Mouse (Mus musculus) heart, adult 2 months (tissue): ENCODE measurements around the gene Sema3b. TPM values are rescaled to one million over a fixed set of nuclear protein-coding genes. Genes with fewer than 3 reads are reported as not detected.

Source experiments
- DNase-seq, 2 experiments: peaks; one replicate each; pipeline ENCODE4 v3.0.0; 2021
- H3K27ac ChIP-seq: fragments of 200-600 bp; 2 replicates; pipeline ENCODE4 v1.8.1; 2022
- H3K27me3 ChIP-seq: fragments of 200-500 bp; 2 replicates; pipeline ENCODE4 v1.6.1; 2012; ENCODE audit warnings: mild to moderate bottlenecking, low read length, inconsistent platforms, mixed read lengths; ENCODE audit not compliant: control insufficient read depth, insufficient read depth
- H3K36me3 ChIP-seq: fragments of 200-500 bp; 2 replicates; pipeline ENCODE4 v1.6.1; 2012; ENCODE audit warnings: low read length, inconsistent platforms; ENCODE audit not compliant: control insufficient read depth, insufficient read depth
- H3K4me1 ChIP-seq: fragments of 200-500 bp; 2 replicates; pipeline ENCODE4 v1.6.1; 2011; ENCODE audit warnings: low read length; ENCODE audit not compliant: control insufficient read depth, insufficient read depth
- H3K4me3 ChIP-seq: fragments of 200-600 bp; 2 replicates; pipeline ENCODE4 v1.8.1; 2022
- H3K79me2 ChIP-seq: fragments of 200-500 bp; replicated peaks from 2 replicates; pipeline ENCODE4 v1.6.1; 2012; ENCODE audit warnings: mild to moderate bottlenecking, inconsistent platforms, low read length, moderate library complexity, mixed read lengths; ENCODE audit not compliant: control insufficient read depth, insufficient read depth
- H3K9ac ChIP-seq: fragments of 200-500 bp; 2 replicates; pipeline ENCODE4 v1.6.1; 2012; ENCODE audit warnings: low read depth, mild to moderate bottlenecking, control low read depth, inconsistent platforms, low read length, mixed read lengths
- CTCF ChIP-seq: fragments of 200-600 bp; IDR thresholded peaks from 2 replicates; pipeline ENCODE4 v1.8.1; 2022; ENCODE audit warnings: antibody characterized with exemption, mild to moderate bottlenecking, moderate library complexity
- EP300 ChIP-seq: fragments of 200-500 bp; IDR thresholded peaks from 2 replicates; pipeline ENCODE4 v1.6.1; 2011; ENCODE audit warnings: low read depth, low read length, control low read depth; ENCODE audit not compliant: insufficient read depth
- POLR2A ChIP-seq: fragments of 200-500 bp; IDR thresholded peaks from 2 replicates; pipeline ENCODE4 v1.6.1; 2011; ENCODE audit warnings: mild to moderate bottlenecking, low read depth, low read length, control low read depth; ENCODE audit not compliant: insufficient read depth
- WGBS: fragments of 180-500 bp; shearing (Covaris S2); methylation state at CpG from one replicate; pipeline ENCODE4 v1.1.7; 2018; 5-methylcytosine and 5-hydroxymethylcytosine counted together
- intact Hi-C: fragments of 180-260 bp; cut with DNase I; formaldehyde crosslinking; loops from one replicate; pipeline ENCODE4 v1.15.1; 2025
- polyA plus RNA-seq: library from polyadenylated mRNA; depleted of rRNA; stranded (reverse); fragments of >200 nt; gene quantifications from 2 replicates; pipeline ENCODE4 v1.2.3, GENCODE M21; 2012
- total RNA-seq, 2 experiments: library from RNA; stranded (reverse); gene quantifications; 2 replicates each; pipeline ENCODE4 v1.2.3; 2021

Sema3b gene
- total and polyA plus RNA-seq, 3 experiments, result 19.9 to 33.7 (median 24.2) TPM

DNA sequence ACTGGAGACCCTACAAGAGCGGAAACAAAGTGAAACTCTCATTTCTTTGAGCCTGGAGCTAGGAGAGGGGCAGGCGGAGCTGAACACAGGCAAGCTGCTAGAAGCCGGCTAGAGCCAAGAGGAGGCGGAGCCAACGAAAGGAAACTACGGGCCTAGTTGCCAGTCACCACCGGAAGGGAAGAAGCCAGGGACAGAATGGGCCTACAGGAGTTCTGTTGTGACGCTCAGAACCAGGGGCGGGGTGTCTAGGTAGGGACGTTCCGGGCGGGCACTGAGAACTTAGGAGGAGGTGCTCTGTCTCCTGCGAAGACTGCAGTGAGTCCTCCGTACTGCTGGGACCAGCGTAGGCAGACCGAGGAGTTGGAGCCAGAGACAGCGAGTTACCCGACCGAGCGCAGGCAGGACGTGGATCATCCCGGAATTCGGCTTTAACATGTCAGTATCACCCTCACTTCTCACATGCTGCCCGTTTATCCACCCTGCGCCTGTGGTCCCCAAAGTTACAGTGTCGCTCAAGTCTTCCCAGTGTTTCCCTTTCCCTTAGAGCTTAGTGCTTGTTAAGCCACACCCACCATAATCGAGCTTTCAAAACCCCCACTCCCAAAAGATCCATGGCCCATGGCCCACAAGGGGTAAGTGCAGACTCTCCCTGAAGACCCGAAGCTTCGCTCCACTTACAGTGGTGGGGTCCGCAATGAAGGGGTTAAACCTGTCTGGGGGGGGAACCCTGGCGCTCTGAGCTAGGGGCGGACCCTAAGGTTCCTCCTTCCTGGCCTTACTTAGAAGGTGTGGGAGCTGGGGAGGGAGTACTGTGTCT lies 28.3 kb downstream of the Sema3b start, which contains the start of gene Hyal3:
Gene Hyal3 (plus strand): TSS at position 318 of the 817 bp plus-strand sequence.
- H3K36me3 ChIP-seq, result no peaks in the 10 kb centered on the region
- peak within 1 kb of the TSS; percentile 72 for H3K4me3 ChIP-seq
- H3K4me1 ChIP-seq, result peaks cover 15% of the 10 kb centered on the region
- under 1% methylated on average over 32 of the region's 32 CpGs for WGBS
- H3K27me3 ChIP-seq, result no peaks in the 10 kb centered on the region
- H3K9ac ChIP-seq, result peak within 1 kb of the TSS; percentile 78
- peak; percentile 89 to 93 for DNase-seq
- H3K79me2 ChIP-seq, result no peaks in the 10 kb centered on the region
- peak within 1 kb of the TSS; percentile 95 for H3K27ac ChIP-seq
- TF ChIP-seq EP300 (peak; percentile 75; the same call in 1 of the 2 replicates), POLR2A (peak; percentile 92), CTCF (no peak)
- intact Hi-C loops, result no loop called here

GRCm38 (mm10) chr9:107579023-107579900 lies 29.8 kb downstream of the Sema3b start:
- DNase-seq, result no peak
- 93% methylated on average over 14 of the region's 14 CpGs for WGBS
- no peaks in the 10 kb centered on the region for H3K27me3 ChIP-seq
- H3K36me3 ChIP-seq, result no peaks in the 10 kb centered on the region
- peak overlapping the region; percentile 95; the same call in 1 of the 2 replicates for H3K27ac ChIP-seq
- intact Hi-C loops, result no loop called here
- no peak for TF ChIP-seq CTCF
- no peak for TF ChIP-seq EP300
- no peak for TF ChIP-seq POLR2A
- H3K4me3 ChIP-seq, result no peak overlapping the region
- peaks cover 15% of the 10 kb centered on the region for H3K4me1 ChIP-seq
- H3K9ac ChIP-seq, result no peak overlapping the region
- H3K79me2 ChIP-seq, result no peaks in the 10 kb centered on the region

DNA sequence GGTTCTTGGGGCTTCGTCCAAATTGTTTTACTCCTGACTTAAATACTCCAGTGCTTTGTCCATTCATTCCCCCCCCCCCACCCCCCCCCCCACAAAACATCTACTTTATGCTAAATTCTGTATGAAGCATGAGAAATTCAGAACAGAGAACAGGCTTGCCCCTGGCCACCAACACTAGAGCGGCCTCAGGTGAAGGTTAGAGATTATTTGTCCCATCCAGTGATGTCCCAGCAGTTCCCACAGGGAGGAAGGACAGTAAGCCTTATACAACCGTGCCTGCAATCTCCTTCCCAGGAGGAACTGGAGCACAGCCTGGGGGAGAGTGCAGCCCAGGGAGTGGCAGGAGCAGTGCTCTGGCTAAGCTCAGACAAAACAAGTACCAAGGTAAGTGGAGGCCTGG lies 30.4 kb downstream of the Sema3b start, which contains the start of gene Naa80:
Gene Naa80 (plus strand): TSS at position 301 of the 400 bp plus-strand sequence.
- peaks cover 15% of the 10 kb centered on the region for H3K4me1 ChIP-seq
- H3K36me3 ChIP-seq, result no peaks in the 10 kb centered on the region
- DNase-seq, result no peak
- H3K27ac ChIP-seq, result no peak within 1 kb of the TSS; the same call in 1 of the 2 replicates
- no peaks in the 10 kb centered on the region for H3K27me3 ChIP-seq
- 74% methylated on average over 3 of the region's 3 CpGs for WGBS
- TF ChIP-seq CTCF (no peak), EP300 (no peak), POLR2A (no peak)
- no peaks in the 10 kb centered on the region for H3K79me2 ChIP-seq
- no peak within 1 kb of the TSS for H3K9ac ChIP-seq
- no peak within 1 kb of the TSS for H3K4me3 ChIP-seq
- intact Hi-C loops, result no loop called here

- no peak for TF ChIP-seq CTCF
- no peak for TF ChIP-seq EP300
- no peak for TF ChIP-seq POLR2A
- intact Hi-C loops, result no loop called here
- Histone ChIP-seq H3K4me1 (peaks cover 15% of the 10 kb centered on the region), H3K4me3 (no peak overlapping the region), H3K27me3 (no peaks in the 10 kb centered on the region), H3K79me2 (no peaks in the 10 kb centered on the region), H3K36me3 (no peaks in the 10 kb centered on the region), H3K27ac (no peak overlapping the region), H3K9ac (no peak overlapping the region)
- DNase-seq, result no peak
- WGBS, result 86% methylated on average over 10 of the region's 10 CpGs
These were observed 31.2 kb downstream of the Sema3b start for GRCm38 (mm10) chr9:107577871-107578270.

- Histone ChIP-seq H3K27ac (peak within 1 kb of the TSS; percentile 79), H3K36me3 (no peaks in the 10 kb centered on the region), H3K79me2 (no peaks in the 10 kb centered on the region), H3K4me1 (peaks cover 20% of the 10 kb centered on the region), H3K9ac (peak within 1 kb of the TSS; percentile 77), H3K4me3 (peak within 1 kb of the TSS; percentile 52), H3K27me3 (no peaks in the 10 kb centered on the region)
- intact Hi-C loops, result no loop called here
- TF ChIP-seq CTCF, result no peak
- peak; percentile 94 for TF ChIP-seq POLR2A
- 0 out of 2 replicates have a peak, but pooled peaks have one; percentile 7 for TF ChIP-seq EP300
- DNase-seq, result peak; percentile 84 to 85
- 14% methylated on average over 16 of the region's 16 CpGs for WGBS
These were observed 32.5 kb downstream of the Sema3b start, which contains the start of gene Hyal1 for GRCm38 (mm10) chr9:107576357-107577107. TSS of gene Hyal1 (plus strand) at chr9:107576927.
